Mouse (Mus musculus): ENCODE data around the gene Pomt2. TPM values are rescaled to one million over a fixed set of nuclear protein-coding genes. Genes with fewer than 3 reads are reported as not detected.

Gene Pomt2
- polyA plus RNA-seq, 1 experiment from 2014 or later: 21.6 TPM

- 55% methylated on average over 7 of the region's 7 CpGs for WGBS
- no peak for TF ChIP-seq CTCF (IDR thresholded peaks at IDR 0.05; ENCODE audit: low read depth)
- Histone ChIP-seq H3K4me1 (ENCODE audit: insufficient read depth) (no peaks in the 10 kb centered on the region), H3K4me3 (ENCODE audit: low read depth, low read length) (no peak overlapping the region), H3K27ac (ENCODE audit: low read depth) (no peak overlapping the region), H3K9ac (no peak overlapping the region), H3K27me3 (ENCODE audit: insufficient read depth, low read length) (no peaks in the 10 kb centered on the region), H3K9me3 (ENCODE audit: low read depth, low read length) (no peaks in the 10 kb centered on the region), H3K4me2 (no peak overlapping the region), H3K36me3 (ENCODE audit: insufficient read depth) (no peaks in the 10 kb centered on the region)
- DNase-seq (no peak), ATAC-seq (ENCODE audit: insufficient read depth) (no peak)
Observed at GRCm38 (mm10) chr12:87087236-87087635, 60.5 kb downstream of the Pomt2 start.

GRCm38 (mm10) chr12:87082797-87083196 lies 65.0 kb downstream of the Pomt2 start:
- no peak overlapping the region for H3K4me3 ChIP-seq (ENCODE audit: low read depth, low read length)
- H3K27ac ChIP-seq (ENCODE audit: low read depth): no peak overlapping the region
- H3K9me3 ChIP-seq (ENCODE audit: low read depth, low read length): no peaks in the 10 kb centered on the region
- no peaks in the 10 kb centered on the region for H3K36me3 ChIP-seq (ENCODE audit: insufficient read depth)
- no peak for TF ChIP-seq CTCF (IDR thresholded peaks at IDR 0.05; ENCODE audit: low read depth)
- ATAC-seq (ENCODE audit: insufficient read depth): no peak
- H3K9ac ChIP-seq: no peak overlapping the region
- no peak for DNase-seq
- no peak overlapping the region for H3K4me2 ChIP-seq
- H3K4me1 ChIP-seq (ENCODE audit: insufficient read depth): no peaks in the 10 kb centered on the region
- 72% methylated on average over 8 of the region's 8 CpGs for whole genome bisulfite sequencing
- H3K27me3 ChIP-seq (ENCODE audit: insufficient read depth, low read length): no peaks in the 10 kb centered on the region

- Histone ChIP-seq H3K4me1 (ENCODE audit: insufficient read depth) (no peaks in the 10 kb centered on the region), H3K9me3 (ENCODE audit: low read depth, low read length) (no peaks in the 10 kb centered on the region), H3K4me3 (ENCODE audit: low read depth, low read length) (no peak overlapping the region), H3K27ac (ENCODE audit: low read depth) (no peak overlapping the region), H3K36me3 (ENCODE audit: insufficient read depth) (no peaks in the 10 kb centered on the region), H3K9ac (no peak overlapping the region), H3K4me2 (no peak overlapping the region), H3K27me3 (ENCODE audit: insufficient read depth, low read length) (no peaks in the 10 kb centered on the region)
- DNase-seq (no peak), ATAC-seq (ENCODE audit: insufficient read depth) (no peak)
- 83% methylated on average over 2 of the region's 2 CpGs for WGBS
- no peak for TF ChIP-seq CTCF (IDR thresholded peaks at IDR 0.05; ENCODE audit: low read depth)
Observed at GRCm38 (mm10) chr12:87076610-87077009, 71.2 kb downstream of the Pomt2 start.

GRCm38 (mm10) chr12:87070520-87070919 lies 77.2 kb downstream of the Pomt2 start:
- no peak for DNase-seq
- Histone ChIP-seq H3K27ac (ENCODE audit: low read depth) (no peak overlapping the region), H3K4me1 (ENCODE audit: insufficient read depth) (no peaks in the 10 kb centered on the region), H3K9me3 (ENCODE audit: low read depth, low read length) (no peaks in the 10 kb centered on the region), H3K9ac (no peak overlapping the region), H3K36me3 (ENCODE audit: insufficient read depth) (no peaks in the 10 kb centered on the region), H3K4me2 (no peak overlapping the region), H3K4me3 (ENCODE audit: low read depth, low read length) (no peak overlapping the region), H3K27me3 (ENCODE audit: insufficient read depth, low read length) (no peaks in the 10 kb centered on the region)
- 59% methylated on average over 5 of the region's 5 CpGs for WGBS
- no peak for TF ChIP-seq CTCF (IDR thresholded peaks at IDR 0.05; ENCODE audit: low read depth)
- ATAC-seq (ENCODE audit: insufficient read depth): no peak

GRCm38 (mm10) chr12:87066429-87066828 lies 81.3 kb downstream of the Pomt2 start:
- Histone ChIP-seq H3K4me3 (ENCODE audit: low read depth, low read length) (no peak overlapping the region), H3K9me3 (ENCODE audit: low read depth, low read length) (no peaks in the 10 kb centered on the region), H3K4me1 (ENCODE audit: insufficient read depth) (no peaks in the 10 kb centered on the region), H3K36me3 (ENCODE audit: insufficient read depth) (no peaks in the 10 kb centered on the region), H3K27me3 (ENCODE audit: insufficient read depth, low read length) (no peaks in the 10 kb centered on the region), H3K9ac (no peak overlapping the region), H3K4me2 (no peak overlapping the region), H3K27ac (ENCODE audit: low read depth) (no peak overlapping the region)
- WGBS: 68% methylated on average over 5 of the region's 5 CpGs
- DNase-seq: peak; percentile 10
- no peak for TF ChIP-seq CTCF (IDR thresholded peaks at IDR 0.05; ENCODE audit: low read depth)
- ATAC-seq (ENCODE audit: insufficient read depth): no peak

GRCm38 (mm10) chr12:87065446-87065845 lies 82.3 kb downstream of the Pomt2 start:
- Histone ChIP-seq H3K4me3 (ENCODE audit: low read depth, low read length) (no peak overlapping the region), H3K4me1 (ENCODE audit: insufficient read depth) (no peaks in the 10 kb centered on the region), H3K4me2 (no peak overlapping the region), H3K36me3 (ENCODE audit: insufficient read depth) (no peaks in the 10 kb centered on the region), H3K27ac (ENCODE audit: low read depth) (no peak overlapping the region), H3K9me3 (ENCODE audit: low read depth, low read length) (no peaks in the 10 kb centered on the region), H3K9ac (no peak overlapping the region), H3K27me3 (ENCODE audit: insufficient read depth, low read length) (no peaks in the 10 kb centered on the region)
- TF ChIP-seq CTCF (IDR thresholded peaks at IDR 0.05; ENCODE audit: low read depth): no peak
- DNase-seq (no peak), ATAC-seq (ENCODE audit: insufficient read depth) (no peak)
- 81% methylated on average over 11 of the region's 11 CpGs for WGBS

GRCm38 (mm10) chr12:87057066-87057465 lies 90.7 kb downstream of the Pomt2 start:
- no peak for ATAC-seq (ENCODE audit: insufficient read depth)
- Histone ChIP-seq H3K4me1 (ENCODE audit: insufficient read depth) (no peaks in the 10 kb centered on the region), H3K4me3 (ENCODE audit: low read depth, low read length) (no peak overlapping the region), H3K9me3 (ENCODE audit: low read depth, low read length) (no peaks in the 10 kb centered on the region), H3K27ac (ENCODE audit: low read depth) (no peak overlapping the region), H3K27me3 (ENCODE audit: insufficient read depth, low read length) (no peaks in the 10 kb centered on the region), H3K9ac (no peak overlapping the region), H3K4me2 (no peak overlapping the region), H3K36me3 (ENCODE audit: insufficient read depth) (no peaks in the 10 kb centered on the region)
- TF ChIP-seq CTCF (IDR thresholded peaks at IDR 0.05; ENCODE audit: low read depth): no peak
- no peak for DNase-seq
- 61% methylated on average over 17 of the region's 17 CpGs for WGBS

Other genes with a start within 250 kb of the Pomt2 start
- gene Cipc, start 200.9 kb downstream of the Pomt2 start, polyA plus RNA-seq (2014; fragmentation: Nextera tagmentation; extraction: Ambion mirVana): 22.4 and 24.3 TPM in 2 replicates
- gene Zdhhc22, start 157.5 kb downstream of the Pomt2 start, polyA plus RNA-seq (2014; fragmentation: Nextera tagmentation; extraction: Ambion mirVana): 0.05 TPM in 1 of 2 replicates, not detected in the other
- not detected in 2 replicates for gene Tmem63c, start 126.6 kb downstream of the Pomt2 start, polyA plus RNA-seq (2014; fragmentation: Nextera tagmentation; extraction: Ambion mirVana)
- gene Ngb, start 45.4 kb downstream of the Pomt2 start, polyA plus RNA-seq (2014; fragmentation: Nextera tagmentation; extraction: Ambion mirVana): 7.6 and 10.4 TPM in 2 replicates
- gene Gstz1, start 803 bp downstream of the Pomt2 start, polyA plus RNA-seq (2014; fragmentation: Nextera tagmentation; extraction: Ambion mirVana): 39.3 and 40.9 TPM in 2 replicates
- 1.1 and 1.8 TPM in 2 replicates for gene Samd15, start 51.8 kb upstream of the Pomt2 start, polyA plus RNA-seq (2014; fragmentation: Nextera tagmentation; extraction: Ambion mirVana)
- gene Tmed8, start 52.5 kb upstream of the Pomt2 start, polyA plus RNA-seq (2014; fragmentation: Nextera tagmentation; extraction: Ambion mirVana): 3.5 and 4.0 TPM in 2 replicates
- gene Noxred1, start 90.8 kb upstream of the Pomt2 start, polyA plus RNA-seq (2014; fragmentation: Nextera tagmentation; extraction: Ambion mirVana): 0.58 and 0.72 TPM in 2 replicates
- 42.4 and 46.1 TPM in 2 replicates for gene Vipas39, start 118.3 kb upstream of the Pomt2 start, polyA plus RNA-seq (2014; fragmentation: Nextera tagmentation; extraction: Ambion mirVana)
- 192 and 199 TPM in 2 replicates for gene Ahsa1, start 118.5 kb upstream of the Pomt2 start, polyA plus RNA-seq (2014; fragmentation: Nextera tagmentation; extraction: Ambion mirVana)
- 0.70 and 1.1 TPM in 2 replicates for gene Ism2, start 151.7 kb upstream of the Pomt2 start, polyA plus RNA-seq (2014; fragmentation: Nextera tagmentation; extraction: Ambion mirVana)
- 94.6 and 103 TPM in 2 replicates for gene Sptlc2, start 240.4 kb upstream of the Pomt2 start, polyA plus RNA-seq (2014; fragmentation: Nextera tagmentation; extraction: Ambion mirVana)

All from lung, embryonic 14.5 days (tissue).